Mouse (Mus musculus): ENCODE data around the gene Thap2. TPM values are rescaled to one million over a fixed set of nuclear protein-coding genes. Genes with fewer than 3 reads are reported as not detected.
A peak's percentile ranks its signal among the peaks of the same experiment; 100 is the strongest.

The Thap2 gene
- polyA plus RNA-seq (2014; fragmentation: Nextera tagmentation; extraction: Ambion mirVana) = 15.7 and 16.4 TPM in 2 replicates

GRCm38 (mm10) chr10:115384221-115385017, at the start of gene Thap2, which contains the start of gene Zfc3h1:
TSS of gene Thap2 (minus strand) at chr10:115384443.
TSS of gene Zfc3h1 (plus strand) at chr10:115384959.
- WGBS = under 1% methylated on average over 65 of the region's 65 CpGs
- Histone ChIP-seq H3K27me3 (replicated peaks; ENCODE audit: control insufficient read depth, insufficient read depth, low read length) (no peaks in the 10 kb centered on the region), H3K4me3 (ENCODE audit: low read depth, low read length) (peak within 1 kb of the TSS; percentile 97), H3K9ac (ENCODE audit: low read depth, low read length) (peak within 1 kb of the TSS; percentile 98), H3K27ac (ENCODE audit: low read depth, low read length) (peak within 1 kb of the TSS; percentile 96), H3K4me1 (replicated peaks; ENCODE audit: control insufficient read depth, insufficient read depth, low read length) (peaks cover 17% of the 10 kb centered on the region), H3K36me3 (ENCODE audit: control insufficient read depth, insufficient read depth, low read length) (peaks cover 2% of the 10 kb centered on the region; the same call in 1 of the 2 replicates), H3K4me2 (peak within 1 kb of the TSS; percentile 92), H3K9me3 (ENCODE audit: control insufficient read depth, low read length) (no peaks in the 10 kb centered on the region)
- DNase-seq (ENCODE audit: low spot score) (peak; percentile 96), ATAC-seq (replicated peaks; ENCODE audit: low FRiP score) (peak; percentile 97)

- H3K4me1 ChIP-seq (replicated peaks; ENCODE audit: control insufficient read depth, insufficient read depth, low read length) = no peaks in the 10 kb centered on the region
- no peak overlapping the region for H3K9ac ChIP-seq (ENCODE audit: low read depth, low read length)
- H3K4me2 ChIP-seq = no peak overlapping the region
- peaks cover 31% of the 10 kb centered on the region for H3K36me3 ChIP-seq (ENCODE audit: control insufficient read depth, insufficient read depth, low read length)
- no peak overlapping the region for H3K4me3 ChIP-seq (ENCODE audit: low read depth, low read length)
- H3K9me3 ChIP-seq (ENCODE audit: control insufficient read depth, low read length) = no peaks in the 10 kb centered on the region
- no peak overlapping the region for H3K27ac ChIP-seq (ENCODE audit: low read depth, low read length)
- no peak for DNase-seq (ENCODE audit: low spot score)
- 81% methylated on average over 2 of the region's 2 CpGs for WGBS
- no peak for ATAC-seq (replicated peaks; ENCODE audit: low FRiP score)
- H3K27me3 ChIP-seq (replicated peaks; ENCODE audit: control insufficient read depth, insufficient read depth, low read length) = no peaks in the 10 kb centered on the region
Observed at GRCm38 (mm10) chr10:115425351-115425750, 41.1 kb upstream of the Thap2 start.

DNA sequence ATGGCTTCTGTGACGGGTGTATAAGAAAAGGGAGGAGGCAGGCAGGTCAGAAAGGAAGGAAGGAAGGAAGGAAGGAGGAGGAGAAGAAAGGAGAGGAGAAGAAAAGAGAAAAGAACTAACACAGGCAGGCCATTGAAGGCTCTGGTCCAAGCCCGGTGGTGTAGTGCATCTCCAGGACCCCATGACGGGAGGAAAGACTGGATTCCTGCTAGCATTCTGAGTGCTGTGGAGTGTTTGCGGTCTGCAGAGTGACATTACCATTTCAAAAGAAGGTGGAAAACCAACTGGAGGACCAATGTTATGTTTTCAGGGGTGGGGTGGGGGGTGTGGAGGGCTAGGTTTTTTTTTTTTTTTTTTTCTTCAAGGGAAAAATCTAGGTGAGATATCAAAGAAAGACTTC, 37.7 kb upstream of the Thap2 start:
- no peaks in the 10 kb centered on the region for H3K9me3 ChIP-seq (ENCODE audit: control insufficient read depth, low read length)
- ATAC-seq (replicated peaks; ENCODE audit: low FRiP score) (no peak), DNase-seq (ENCODE audit: low spot score) (no peak)
- peaks cover 17% of the 10 kb centered on the region for H3K36me3 ChIP-seq (ENCODE audit: control insufficient read depth, insufficient read depth, low read length)
- H3K27ac ChIP-seq (ENCODE audit: low read depth, low read length) = no peak overlapping the region
- H3K4me3 ChIP-seq (ENCODE audit: low read depth, low read length) = no peak overlapping the region
- no peaks in the 10 kb centered on the region for H3K4me1 ChIP-seq (replicated peaks; ENCODE audit: control insufficient read depth, insufficient read depth, low read length)
- H3K9ac ChIP-seq (ENCODE audit: low read depth, low read length) = no peak overlapping the region
- no peaks in the 10 kb centered on the region for H3K27me3 ChIP-seq (replicated peaks; ENCODE audit: control insufficient read depth, insufficient read depth, low read length)
- no peak overlapping the region for H3K4me2 ChIP-seq
- WGBS = 91% methylated on average over 4 of the region's 4 CpGs

GRCm38 (mm10) chr10:115414056-115414455, 29.8 kb upstream of the Thap2 start:
- WGBS = 87% methylated on average over 3 of the region's 3 CpGs
- peaks cover 43% of the 10 kb centered on the region for H3K36me3 ChIP-seq (ENCODE audit: control insufficient read depth, insufficient read depth, low read length)
- H3K4me3 ChIP-seq (ENCODE audit: low read depth, low read length) = no peak overlapping the region
- no peak overlapping the region for H3K27ac ChIP-seq (ENCODE audit: low read depth, low read length)
- no peaks in the 10 kb centered on the region for H3K4me1 ChIP-seq (replicated peaks; ENCODE audit: control insufficient read depth, insufficient read depth, low read length)
- no peak for DNase-seq (ENCODE audit: low spot score)
- no peak for ATAC-seq (replicated peaks; ENCODE audit: low FRiP score)
- H3K4me2 ChIP-seq = no peak overlapping the region
- no peaks in the 10 kb centered on the region for H3K27me3 ChIP-seq (replicated peaks; ENCODE audit: control insufficient read depth, insufficient read depth, low read length)
- H3K9me3 ChIP-seq (ENCODE audit: control insufficient read depth, low read length) = no peaks in the 10 kb centered on the region
- H3K9ac ChIP-seq (ENCODE audit: low read depth, low read length) = no peak overlapping the region

DNA sequence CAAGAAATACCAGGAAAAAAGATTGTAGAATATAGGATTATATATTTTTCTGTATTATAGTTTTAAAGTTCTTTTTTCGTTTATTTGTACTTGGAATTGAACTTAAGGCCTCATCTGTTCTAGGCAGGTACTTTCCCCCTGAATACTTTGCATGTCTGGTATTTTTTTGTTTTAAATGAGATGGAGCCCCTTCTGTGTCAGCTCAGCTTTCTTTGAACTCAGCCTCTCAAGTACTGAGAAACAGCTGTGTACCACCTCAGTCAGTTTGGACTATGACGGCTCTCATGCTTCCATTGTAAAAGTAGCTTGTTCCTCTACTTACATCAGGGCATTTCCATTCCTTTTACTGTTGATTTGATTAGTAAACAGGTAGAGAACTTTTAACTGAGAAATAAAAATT, 29.3 kb upstream of the Thap2 start:
- ATAC-seq (replicated peaks; ENCODE audit: low FRiP score) (no peak), DNase-seq (ENCODE audit: low spot score) (no peak)
- H3K9me3 ChIP-seq (ENCODE audit: control insufficient read depth, low read length) = no peaks in the 10 kb centered on the region
- H3K4me1 ChIP-seq (replicated peaks; ENCODE audit: control insufficient read depth, insufficient read depth, low read length) = no peaks in the 10 kb centered on the region
- no peaks in the 10 kb centered on the region for H3K27me3 ChIP-seq (replicated peaks; ENCODE audit: control insufficient read depth, insufficient read depth, low read length)
- H3K36me3 ChIP-seq (ENCODE audit: control insufficient read depth, insufficient read depth, low read length) = peaks cover 47% of the 10 kb centered on the region
- H3K4me3 ChIP-seq (ENCODE audit: low read depth, low read length) = no peak overlapping the region
- H3K9ac ChIP-seq (ENCODE audit: low read depth, low read length) = no peak overlapping the region
- H3K4me2 ChIP-seq = no peak overlapping the region
- 91% methylated on average over 2 of the region's 2 CpGs for WGBS
- no peak overlapping the region for H3K27ac ChIP-seq (ENCODE audit: low read depth, low read length)

GRCm38 (mm10) chr10:115406393-115406792, 22.1 kb upstream of the Thap2 start:
- WGBS = 75% methylated on average over 6 of the region's 6 CpGs
- no peak for ATAC-seq (replicated peaks; ENCODE audit: low FRiP score)
- no peak for DNase-seq (ENCODE audit: low spot score)

GRCm38 (mm10) chr10:115391896-115392295, 7.7 kb upstream of the Thap2 start:
- Histone ChIP-seq H3K27me3 (replicated peaks; ENCODE audit: control insufficient read depth, insufficient read depth, low read length) (no peaks in the 10 kb centered on the region), H3K9me3 (ENCODE audit: control insufficient read depth, low read length) (no peaks in the 10 kb centered on the region), H3K36me3 (ENCODE audit: control insufficient read depth, insufficient read depth, low read length) (peaks cover 17% of the 10 kb centered on the region), H3K4me3 (ENCODE audit: low read depth, low read length) (no peak overlapping the region), H3K9ac (ENCODE audit: low read depth, low read length) (no peak overlapping the region), H3K4me1 (replicated peaks; ENCODE audit: control insufficient read depth, insufficient read depth, low read length) (peaks cover 4% of the 10 kb centered on the region; the same call in 1 of the 2 replicates), H3K27ac (ENCODE audit: low read depth, low read length) (no peak overlapping the region), H3K4me2 (no peak overlapping the region)
- ATAC-seq (replicated peaks; ENCODE audit: low FRiP score) (no peak), DNase-seq (ENCODE audit: low spot score) (no peak)
- 86% methylated on average over 1 of the region's 1 CpGs for WGBS

More at GRCm38 (mm10) chr10:115406393-115406792, 22.1 kb upstream of the Thap2 start:
- no peak overlapping the region for H3K4me3 ChIP-seq (ENCODE audit: low read depth, low read length)
- H3K27ac ChIP-seq (ENCODE audit: low read depth, low read length) = no peak overlapping the region
- H3K9me3 ChIP-seq (ENCODE audit: control insufficient read depth, low read length) = no peaks in the 10 kb centered on the region
- H3K9ac ChIP-seq (ENCODE audit: low read depth, low read length) = no peak overlapping the region
- H3K4me1 ChIP-seq (replicated peaks; ENCODE audit: control insufficient read depth, insufficient read depth, low read length) = no peaks in the 10 kb centered on the region
- no peak overlapping the region for H3K4me2 ChIP-seq
- no peaks in the 10 kb centered on the region for H3K27me3 ChIP-seq (replicated peaks; ENCODE audit: control insufficient read depth, insufficient read depth, low read length)
- H3K36me3 ChIP-seq (ENCODE audit: control insufficient read depth, insufficient read depth, low read length) = peaks cover 40% of the 10 kb centered on the region

DNA sequence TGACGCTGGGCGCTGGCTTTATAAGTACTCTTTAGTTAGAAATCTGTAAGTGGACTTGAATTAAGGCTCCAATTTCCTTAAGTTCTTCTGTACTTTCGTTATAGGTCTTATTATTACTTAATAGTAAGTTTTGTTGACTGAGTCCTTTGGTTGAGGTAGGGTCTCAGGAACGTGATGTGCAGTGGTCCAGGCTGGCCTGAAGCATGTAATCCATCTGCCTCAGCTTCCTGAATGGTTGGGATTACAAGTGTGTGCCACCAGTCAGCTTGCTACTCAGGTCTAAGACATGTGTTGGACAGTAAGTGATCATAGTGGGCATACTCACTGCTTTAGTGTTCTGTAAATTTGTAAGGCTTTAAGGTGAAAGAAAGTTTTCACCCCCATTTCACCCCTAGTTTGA, 6.8 kb upstream of the Thap2 start:
- no peak overlapping the region for H3K4me2 ChIP-seq
- 89% methylated on average over 4 of the region's 4 CpGs for WGBS
- H3K9me3 ChIP-seq (ENCODE audit: control insufficient read depth, low read length) = no peaks in the 10 kb centered on the region
- H3K4me3 ChIP-seq (ENCODE audit: low read depth, low read length) = no peak overlapping the region
- H3K4me1 ChIP-seq (replicated peaks; ENCODE audit: control insufficient read depth, insufficient read depth, low read length) = peaks cover 6% of the 10 kb centered on the region; the same call in 1 of the 2 replicates
- no peak overlapping the region for H3K9ac ChIP-seq (ENCODE audit: low read depth, low read length)
- DNase-seq (ENCODE audit: low spot score) (no peak), ATAC-seq (replicated peaks; ENCODE audit: low FRiP score) (no peak)
- H3K27me3 ChIP-seq (replicated peaks; ENCODE audit: control insufficient read depth, insufficient read depth, low read length) = no peaks in the 10 kb centered on the region
- no peak overlapping the region for H3K27ac ChIP-seq (ENCODE audit: low read depth, low read length)
- peaks cover 17% of the 10 kb centered on the region for H3K36me3 ChIP-seq (ENCODE audit: control insufficient read depth, insufficient read depth, low read length)

DNA sequence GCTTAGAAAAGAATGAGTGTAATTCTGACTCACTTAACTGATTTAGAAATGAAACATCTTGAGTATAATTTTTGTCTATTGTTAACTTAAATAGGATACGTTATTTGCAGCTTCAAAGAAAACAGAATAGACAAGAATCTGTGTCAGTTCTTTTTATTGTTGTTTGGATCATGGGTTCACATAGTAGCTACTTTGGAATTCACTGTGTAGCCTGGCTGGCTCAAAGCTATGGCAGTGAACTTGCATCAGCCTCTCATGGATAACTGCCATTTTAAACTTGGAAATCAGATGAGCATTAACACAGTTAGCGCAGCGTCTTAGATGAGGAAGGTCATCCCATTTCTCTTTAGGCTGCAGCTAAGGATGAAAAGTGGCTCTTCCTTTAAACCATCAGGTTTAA, 3.6 kb upstream of the Thap2 start:
- Histone ChIP-seq H3K4me1 (replicated peaks; ENCODE audit: control insufficient read depth, insufficient read depth, low read length) (peaks cover 8% of the 10 kb centered on the region), H3K36me3 (ENCODE audit: control insufficient read depth, insufficient read depth, low read length) (peaks cover 6% of the 10 kb centered on the region), H3K4me2 (no peak overlapping the region), H3K27ac (ENCODE audit: low read depth, low read length) (no peak overlapping the region), H3K27me3 (replicated peaks; ENCODE audit: control insufficient read depth, insufficient read depth, low read length) (no peaks in the 10 kb centered on the region), H3K9ac (ENCODE audit: low read depth, low read length) (no peak overlapping the region), H3K4me3 (ENCODE audit: low read depth, low read length) (no peak overlapping the region), H3K9me3 (ENCODE audit: control insufficient read depth, low read length) (no peaks in the 10 kb centered on the region)
- DNase-seq (ENCODE audit: low spot score) (no peak), ATAC-seq (replicated peaks; ENCODE audit: low FRiP score) (no peak)
- 89% methylated on average over 3 of the region's 3 CpGs for WGBS
